Mouse (Mus musculus) G1E (cell line): ENCODE data around the gene Wwox.

ENCODE experiments used
- CTCF ChIP-seq: IDR thresholded peaks from 2 replicates; pipeline ENCODE4 v1.5.1; 2012; ENCODE audit warnings: low read depth, low read length, inconsistent platforms, mixed read lengths
- GATA1 ChIP-seq: IDR thresholded peaks from 2 replicates; pipeline ENCODE4 v1.6.1; 2012; ENCODE audit warnings: borderline replicate concordance, low read length, inconsistent platforms, mixed read lengths
- GATA2 ChIP-seq: IDR thresholded peaks from 2 replicates; pipeline ENCODE4 v1.6.1; 2012; ENCODE audit warnings: low read depth, low read length, inconsistent platforms, borderline replicate concordance

DNA sequence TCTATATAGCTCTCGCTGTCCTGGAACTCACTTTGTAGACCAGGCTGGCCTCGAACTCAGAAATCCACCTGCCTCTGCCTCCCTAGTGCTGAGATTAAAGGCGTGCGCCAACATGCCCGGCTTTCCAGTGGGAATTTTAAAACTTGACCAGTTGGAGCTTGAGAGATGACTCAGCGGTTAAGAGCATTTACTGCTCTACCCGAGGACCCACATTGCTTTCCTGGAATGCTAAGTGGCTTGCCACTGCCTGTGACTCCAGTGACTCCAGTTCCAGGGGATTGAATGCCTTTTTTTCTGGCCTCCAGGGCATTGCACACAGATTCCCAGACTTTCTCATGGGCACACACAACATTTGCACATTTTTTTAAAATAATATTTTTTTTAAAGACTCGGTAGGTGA is 499.9 kb downstream of the Wwox start:
- TF ChIP-seq GATA2: no peak
- no peak for TF ChIP-seq GATA1
- no peak for TF ChIP-seq CTCF
